ENCODE assay signal across 19 mouse cellular contexts in the genomic region with DNA sequence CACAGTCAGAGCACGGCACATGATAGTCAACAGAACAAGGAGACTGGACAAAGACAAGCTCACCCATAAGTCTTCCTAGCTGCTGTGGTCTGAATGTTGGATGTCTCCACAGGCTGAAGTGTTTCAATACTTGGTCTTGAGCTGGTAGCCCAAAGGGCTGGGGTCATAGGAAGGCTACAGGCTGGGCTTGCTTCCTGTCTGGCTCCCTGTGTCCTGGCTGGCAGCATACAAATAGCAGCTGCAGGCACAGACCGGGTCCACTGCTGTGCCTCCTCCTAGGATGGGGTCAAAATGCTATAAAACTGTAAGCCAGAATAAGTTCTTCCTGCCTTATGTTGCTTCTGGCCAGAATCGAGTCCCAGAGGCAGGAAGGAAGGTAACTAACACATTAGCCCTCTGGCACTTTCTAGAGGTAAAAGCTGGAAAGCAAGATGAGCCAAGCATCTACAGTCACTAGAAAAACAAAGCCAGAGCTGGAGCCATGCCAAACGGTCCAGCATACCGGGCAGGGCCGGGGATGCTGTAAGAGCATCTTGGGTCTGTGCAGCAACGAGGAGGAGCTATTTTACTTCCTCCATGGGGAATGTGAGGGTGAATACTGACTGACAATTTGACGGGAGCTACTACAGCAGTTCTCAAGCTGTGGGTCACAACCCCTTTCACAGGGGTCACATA.
DNase-seq lines count a peak whose midpoint lies in the region; ATAC-seq and TF ChIP-seq lines count a peak whose summit lies in the region.
"Had no signal": no experiment of that assay in that cellular context is flagged by ENCODE, and none has a peak within 500 bp of the region (broad histone marks: within the 10 kb centered on the region; RNA-seq: fewer than 3 reads in every experiment).

No protein-coding gene starts in this region.

- 0 out of 2 replicates have a peak, but pooled peaks cover 3% of the 10 kb centered on the region for H3K27me3 ChIP-seq in kidney, embryonic 16.5 days (ENCODE audit: insufficient read depth, low read length)
- no peaks in the 10 kb centered on the region for H3K27me3 ChIP-seq in limb, embryonic 14.5 days (ENCODE audit: control insufficient read depth, insufficient read depth, low read length)
- H3K27me3 ChIP-seq: liver, embryonic 13.5 days; midbrain, embryonic 15.5 days had no signal

- H3K9ac ChIP-seq in kidney, embryonic 16.5 days (replicated peaks; ENCODE audit: low read length): no peak overlapping the region
- no peak overlapping the region for H3K9ac ChIP-seq in limb, embryonic 14.5 days (ENCODE audit: low read depth, low read length, severe bottlenecking)
- H3K9ac ChIP-seq: embryonic facial prominence, embryonic 12.5 days; hindbrain, embryonic 14.5 days; liver, embryonic 13.5 days; midbrain, embryonic 15.5 days had no signal

- H3K27ac ChIP-seq in kidney, embryonic 16.5 days (ENCODE audit: low read length): no peak overlapping the region
- H3K27ac ChIP-seq in limb, embryonic 14.5 days (replicated peaks; ENCODE audit: low read depth, low read length): no peak overlapping the region
- H3K27ac ChIP-seq: embryonic facial prominence, embryonic 12.5 days; forebrain, embryonic 10.5 days; heart, adult 2 months; hindbrain, embryonic 14.5 days; liver, embryonic 13.5 days; midbrain, embryonic 15.5 days had no signal

- peak; percentile 16 for DNase-seq in embryo, embryonic 10 days (ENCODE audit: low spot score)
- no peak for DNase-seq in embryo, embryonic 10.5 days (ENCODE audit: low spot score)
- peak; percentile 44 for DNase-seq in kidney, postnatal 14 days
- peak; percentile 10 for DNase-seq in right cerebral cortex, postnatal 14 days
- no peak for DNase-seq in right cerebral cortex, adult 2 months (ENCODE audit: low spot score in 2 of 2)
- DNase-seq in limb, embryonic 14.5 days (ENCODE audit: low spot score): peak; percentile 37
- DNase-seq in right cerebral cortex, postnatal 4 days: no peak
- DNase-seq: adrenal gland, adult 8-10 months; cerebellum, adult 9-10 months; heart, adult 2 months; kidney, adult 18-20 months; liver, embryonic 13.5 days; lung, postnatal 4 days; thymus, adult 2 months had no signal

- no peak for ATAC-seq in kidney, embryonic 16.5 days (ENCODE audit: low FRiP score, low TSS enrichment)
- ATAC-seq in limb, embryonic 14.5 days (ENCODE audit: low FRiP score, low read depth): no peak
- ATAC-seq: midbrain, embryonic 15.5 days had no signal

- H3K4me2 ChIP-seq in kidney, embryonic 16.5 days (replicated peaks; ENCODE audit: low read depth, low read length): no peak overlapping the region
- H3K4me2 ChIP-seq in limb, embryonic 14.5 days (replicated peaks; ENCODE audit: low read depth, low read length, severe bottlenecking): no peak overlapping the region
- H3K4me2 ChIP-seq: embryonic facial prominence, embryonic 12.5 days; hindbrain, embryonic 14.5 days; liver, embryonic 13.5 days; midbrain, embryonic 15.5 days had no signal

- no peaks in the 10 kb centered on the region for H3K9me3 ChIP-seq in kidney, embryonic 16.5 days (ENCODE audit: low read length)
- H3K9me3 ChIP-seq in limb, embryonic 14.5 days (ENCODE audit: control insufficient read depth, low read length): no peaks in the 10 kb centered on the region
- H3K9me3 ChIP-seq: embryonic facial prominence, embryonic 12.5 days; forebrain, embryonic 10.5 days; liver, embryonic 13.5 days; midbrain, embryonic 15.5 days had no signal

- TF ChIP-seq POLR2A in limb, embryonic 14.5 days (IDR thresholded peaks at IDR 0.05; ENCODE audit: borderline replicate concordance, extremely low read depth, insufficient read depth, insufficient read length): no peak

- H3K4me1 ChIP-seq in kidney, embryonic 16.5 days (ENCODE audit: insufficient read depth, low read length): peaks cover 7% of the 10 kb centered on the region; the same call in 1 of the 2 replicates
- peaks cover 11% of the 10 kb centered on the region; the same call in 1 of the 2 replicates for H3K4me1 ChIP-seq in limb, embryonic 14.5 days (ENCODE audit: control insufficient read depth, insufficient read depth, low read length)
- H3K4me1 ChIP-seq: liver, embryonic 13.5 days had no signal

- 26% methylated on average over 8 of the region's 8 CpGs for WGBS in kidney, embryonic 16.5 days
- 27% methylated on average over 8 of the region's 8 CpGs for WGBS in limb, embryonic 14.5 days

- no peaks in the 10 kb centered on the region for H3K36me3 ChIP-seq in kidney, embryonic 16.5 days (ENCODE audit: insufficient read depth, low read length)
- H3K36me3 ChIP-seq in limb, embryonic 14.5 days (ENCODE audit: control insufficient read depth, insufficient read depth, low read length): no peaks in the 10 kb centered on the region
- H3K36me3 ChIP-seq: embryonic facial prominence, embryonic 12.5 days; forebrain, embryonic 10.5 days; liver, embryonic 13.5 days; midbrain, embryonic 15.5 days had no signal

- H3K4me3 ChIP-seq in kidney, embryonic 16.5 days (ENCODE audit: low read length): no peak overlapping the region
- no peak overlapping the region for H3K4me3 ChIP-seq in limb, embryonic 14.5 days (replicated peaks; ENCODE audit: low read length)
- H3K4me3 ChIP-seq: embryonic facial prominence, embryonic 12.5 days; forebrain, embryonic 10.5 days; heart, adult 2 months; liver, embryonic 13.5 days; midbrain, embryonic 15.5 days had no signal

Comparison
In these comparisons a context has a peak if more than half of its experiments do, and no peak if none do; other contexts are left out.
1. DNase-seq: peak in embryo, embryonic 10 days (single experiment), kidney, postnatal 14 days (single experiment), right cerebral cortex, postnatal 14 days (single experiment) and limb, embryonic 14.5 days (single experiment); none in embryo, embryonic 10.5 days (single experiment), right cerebral cortex, adult 2 months (0 of 2) and right cerebral cortex, postnatal 4 days (single experiment).